Mouse (Mus musculus) left cerebral cortex, postnatal 4 days (tissue): ENCODE data around the gene Znrf1. TPM values are rescaled to one million over a fixed set of nuclear protein-coding genes. Genes with fewer than 3 reads are reported as not detected.
A peak's percentile ranks its signal among the peaks of the same experiment; 100 is the strongest.
"Not testable (repeated sequence)": the region's sequence is repeated elsewhere in the genome, so short reads cannot be mapped to it uniquely, and the experiment has no call there.

Experiments used
- DNase-seq: peaks from one replicate; pipeline ENCODE4 v3.0.0-alpha.2; 2022
- intact Hi-C: fragments of 180-260 bp; cut with DNase I; formaldehyde crosslinking; loops from one replicate; pipeline ENCODE4 v1.15.1; 2025
- total RNA-seq, 2 experiments: library from RNA; stranded (reverse); gene quantifications; 2 replicates each; pipeline ENCODE4 v1.2.3; 2021

Gene Znrf1
- total RNA-seq = 100 to 1,000 TPM; 191 to 204 TPM

DNA sequence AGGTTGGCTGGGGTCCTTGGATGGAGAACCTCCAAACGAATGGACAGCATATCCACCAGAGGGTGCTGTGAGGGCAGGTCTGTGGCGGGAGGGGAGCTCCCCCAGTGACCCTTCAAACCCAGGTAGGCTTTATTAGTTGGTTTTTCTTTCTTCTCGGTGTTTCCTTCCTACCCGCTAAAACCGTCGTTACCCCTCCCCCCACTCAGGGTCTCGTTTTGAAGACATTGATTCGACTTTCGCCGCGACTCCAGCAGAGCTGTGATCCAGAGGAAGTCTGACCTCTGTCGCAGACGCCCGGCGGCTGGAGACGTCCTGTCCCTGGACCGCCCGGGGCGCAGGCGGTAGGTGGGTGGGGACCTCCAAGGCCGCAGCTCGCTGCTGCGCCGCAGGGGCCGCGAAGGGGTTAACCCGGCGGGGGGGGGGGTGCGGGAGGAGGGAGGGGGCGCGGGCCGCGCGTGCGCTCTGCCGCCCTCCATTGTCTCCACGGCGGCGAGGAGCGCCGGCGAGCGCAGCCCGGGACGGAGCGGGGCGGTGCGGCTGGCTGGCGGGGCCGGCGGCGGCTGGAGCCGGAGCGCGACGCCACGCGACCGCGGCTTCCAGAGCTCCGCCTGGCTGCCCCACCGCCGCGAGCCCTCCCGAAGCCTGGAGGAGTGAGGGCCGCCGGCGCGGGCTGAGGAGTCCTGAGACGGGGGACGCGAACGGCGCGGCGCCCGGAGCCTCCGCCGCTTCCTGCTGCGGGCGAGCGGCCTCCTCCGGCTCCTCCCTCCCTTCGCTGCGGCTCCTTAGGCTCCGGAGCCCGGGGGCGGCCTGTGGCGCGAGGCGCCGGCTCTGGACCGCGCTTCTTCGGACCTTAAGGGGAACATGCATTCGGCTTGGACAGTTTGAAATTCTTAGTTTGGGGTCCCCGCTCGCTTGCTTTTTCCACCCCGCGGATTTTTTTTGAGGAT is at the start of gene Znrf1:
Znrf1 (plus strand) TSS at position 67 of the 947 bp plus-strand sequence.
- intact Hi-C loops = loop anchor here (5.0 kb wide), 1 partner anchor 91 kb away; no protein-coding TSS in a partner anchor
- DNase-seq = peak; percentile 76

DNA sequence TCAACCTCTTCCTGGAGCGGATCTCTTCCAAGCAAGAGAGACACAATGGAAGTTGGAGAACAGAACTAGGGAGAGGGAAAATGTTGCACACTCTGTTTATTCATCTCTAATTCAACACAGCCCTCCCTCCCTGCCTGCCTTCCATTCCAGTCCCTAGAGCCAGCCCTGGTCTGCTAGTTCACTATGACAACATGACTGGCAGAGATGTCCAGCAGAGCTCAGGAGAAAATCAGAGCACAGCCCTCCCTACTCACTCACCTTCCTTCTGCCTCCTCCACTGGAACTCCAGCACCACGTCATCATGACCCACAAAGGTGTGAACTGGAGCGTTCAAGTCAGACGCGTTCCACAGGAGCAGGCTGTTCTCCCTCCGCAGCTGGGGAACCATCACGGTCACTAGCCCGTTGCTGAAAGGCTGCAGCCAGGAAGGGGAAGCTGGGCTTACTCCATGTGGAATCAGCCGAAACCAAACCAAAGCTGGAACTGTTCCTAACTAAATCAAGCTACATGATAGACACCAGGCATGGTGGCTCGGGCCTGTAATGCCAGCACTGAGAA is 45.8 kb upstream of the Znrf1 start:
- intact Hi-C loops = no loop called here
- DNase-seq = no peak

DNA sequence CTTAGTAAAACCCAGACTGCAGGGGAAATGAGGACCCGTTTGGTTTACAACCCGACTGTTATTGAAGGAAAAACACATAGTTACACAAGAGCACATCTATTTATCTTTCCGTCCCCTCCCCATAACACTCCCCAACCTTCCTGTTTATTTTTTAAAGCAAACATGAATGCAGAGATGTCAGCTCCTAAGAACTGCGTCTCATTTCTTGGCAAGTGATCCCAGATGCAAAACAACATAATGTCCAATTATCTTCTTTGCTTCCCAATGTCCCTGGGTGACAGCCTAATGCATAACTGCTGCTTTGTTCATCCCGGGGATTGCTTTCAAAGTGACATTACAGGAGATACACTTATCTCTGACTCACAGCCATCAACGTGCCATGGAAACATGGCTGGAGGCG is 44.7 kb upstream of the Znrf1 start:
- intact Hi-C loops = no loop called here
- DNase-seq = no peak

DNA sequence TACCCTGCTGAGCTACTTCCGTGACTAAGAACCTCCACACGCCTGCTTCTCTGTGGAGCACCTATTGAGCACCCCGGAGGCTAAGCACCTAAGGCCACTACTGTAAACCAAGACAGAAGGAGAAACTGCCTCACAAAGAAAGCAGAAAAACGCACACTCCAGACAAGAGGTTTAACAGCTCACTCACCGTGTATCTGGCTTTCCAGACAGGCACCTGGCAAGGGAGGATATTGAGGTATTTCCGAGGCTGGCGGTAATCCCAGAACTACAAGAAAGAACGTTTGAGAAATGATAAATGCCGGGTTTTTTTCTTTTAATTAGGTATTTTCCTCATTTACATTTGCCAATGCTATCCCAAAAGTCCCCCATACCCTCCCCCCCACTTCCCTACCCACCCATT is 43.4 kb upstream of the Znrf1 start:
- DNase-seq = no peak
- intact Hi-C loops = no loop called here

DNA sequence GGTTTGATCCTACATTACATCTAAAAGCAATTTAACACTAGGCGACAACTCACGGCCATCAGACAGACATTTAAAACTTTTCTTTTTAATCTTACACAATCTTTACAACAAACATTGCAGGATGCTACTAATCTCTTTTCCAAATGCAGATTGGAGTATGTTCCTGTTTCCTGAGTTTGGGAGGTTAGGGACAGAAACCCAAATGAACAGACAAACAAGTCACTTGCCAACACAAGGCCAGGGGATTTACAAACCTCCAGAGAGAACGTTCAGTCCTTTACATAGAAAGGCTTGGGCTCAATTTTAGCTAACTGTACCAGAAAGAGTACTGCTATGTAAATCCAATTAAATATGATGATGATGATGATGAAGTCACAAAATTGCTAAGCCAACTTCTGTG is 42.7 kb upstream of the Znrf1 start:
- intact Hi-C loops = no loop called here
- no peak for DNase-seq

DNA sequence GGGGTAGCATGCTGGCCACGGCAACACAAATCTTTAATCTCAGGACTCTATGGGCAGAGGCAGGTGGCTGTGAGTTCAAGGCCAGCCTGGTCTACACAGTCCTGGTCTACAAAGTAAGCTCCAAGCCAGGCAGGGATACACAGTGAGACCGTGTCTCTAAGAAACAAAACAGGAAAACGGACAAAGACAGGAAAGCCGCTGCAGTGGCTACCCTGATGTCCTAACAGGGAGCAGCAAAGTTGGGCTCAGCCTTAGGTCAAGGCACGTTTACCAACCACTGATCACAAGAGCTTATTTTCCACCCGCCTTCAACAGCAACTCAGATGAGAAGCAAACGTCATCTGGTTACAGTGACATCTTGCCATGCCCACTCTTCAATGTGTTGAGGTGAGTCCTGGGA is 39.6 kb upstream of the Znrf1 start:
- DNase-seq = no peak
- intact Hi-C loops = no loop called here

DNA sequence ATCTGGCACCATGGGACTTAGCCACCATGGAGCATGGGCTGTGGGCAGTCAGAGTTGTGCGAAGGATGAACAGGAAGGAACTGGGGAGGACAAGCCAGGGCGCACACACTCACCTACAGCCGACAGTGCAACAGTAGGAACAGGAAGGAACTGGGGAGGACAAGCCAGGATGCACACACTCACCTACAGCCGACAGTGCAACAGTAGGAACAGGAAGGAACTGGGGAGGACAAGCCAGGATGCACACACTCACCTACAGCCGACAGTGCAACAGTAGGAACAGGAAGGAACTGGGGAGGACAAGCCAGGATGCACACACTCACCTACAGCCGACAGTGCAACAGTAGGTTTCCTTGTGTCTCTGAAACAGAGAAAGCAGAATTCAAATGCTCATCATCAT is 37.6 kb upstream of the Znrf1 start:
- intact Hi-C loops, DNase-seq: not testable (repeated sequence)

DNA sequence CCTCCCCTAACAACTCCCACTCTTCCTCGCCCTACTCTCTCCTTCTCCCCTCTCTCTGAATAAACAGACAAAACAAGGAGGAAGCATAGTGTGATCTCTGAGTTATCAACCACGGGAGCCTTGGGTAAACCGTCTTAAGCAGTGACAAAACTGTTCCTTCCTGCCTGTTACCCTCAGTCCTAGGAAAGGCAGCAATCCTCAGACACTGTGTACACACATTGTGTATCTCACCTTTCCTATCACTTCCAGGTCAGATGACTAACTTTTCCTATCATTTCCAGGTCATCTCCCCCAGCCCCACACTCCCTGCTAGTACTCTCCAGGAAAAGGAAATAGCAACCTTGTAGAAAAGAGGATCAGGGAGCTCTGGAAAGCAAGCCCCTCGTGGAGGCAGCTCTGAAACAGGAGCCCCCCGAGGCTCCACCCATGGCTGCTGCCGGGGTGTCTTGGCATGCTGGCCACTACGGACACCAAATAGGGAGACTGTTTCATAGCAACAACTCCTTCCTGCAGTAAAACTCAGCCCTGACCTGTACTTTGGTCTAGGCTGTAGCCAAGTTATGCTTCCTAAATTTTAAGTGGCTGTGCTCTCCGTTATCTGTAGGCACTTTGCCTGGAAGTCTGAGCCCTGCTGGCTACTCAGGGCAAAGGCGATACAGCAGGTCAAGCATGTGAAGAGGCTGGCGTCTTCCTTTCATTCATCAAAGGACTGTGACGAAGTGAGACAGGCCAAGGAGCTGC is 34.0 kb upstream of the Znrf1 start:
- no peak for DNase-seq
- intact Hi-C loops = no loop called here

DNA sequence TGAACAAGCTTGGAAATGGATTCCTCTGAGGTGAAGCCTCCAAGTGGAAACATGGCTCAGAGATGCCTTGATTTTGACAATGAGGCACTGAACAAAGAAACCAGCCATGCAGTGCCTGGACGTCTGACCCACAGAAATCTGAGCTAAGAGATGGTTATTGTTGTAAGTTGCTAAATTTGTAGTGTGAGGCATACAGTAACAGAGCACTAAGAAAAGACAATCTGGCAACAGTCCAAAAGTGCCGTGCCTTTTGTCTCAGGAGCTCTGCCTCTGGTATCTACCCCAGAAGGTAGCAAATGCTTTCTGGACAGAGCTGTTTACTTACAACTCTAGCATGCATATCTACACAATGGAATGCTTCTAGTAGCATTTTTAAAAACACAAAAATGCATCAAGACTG is 27.3 kb upstream of the Znrf1 start:
- DNase-seq = no peak
- intact Hi-C loops = no loop called here

DNA sequence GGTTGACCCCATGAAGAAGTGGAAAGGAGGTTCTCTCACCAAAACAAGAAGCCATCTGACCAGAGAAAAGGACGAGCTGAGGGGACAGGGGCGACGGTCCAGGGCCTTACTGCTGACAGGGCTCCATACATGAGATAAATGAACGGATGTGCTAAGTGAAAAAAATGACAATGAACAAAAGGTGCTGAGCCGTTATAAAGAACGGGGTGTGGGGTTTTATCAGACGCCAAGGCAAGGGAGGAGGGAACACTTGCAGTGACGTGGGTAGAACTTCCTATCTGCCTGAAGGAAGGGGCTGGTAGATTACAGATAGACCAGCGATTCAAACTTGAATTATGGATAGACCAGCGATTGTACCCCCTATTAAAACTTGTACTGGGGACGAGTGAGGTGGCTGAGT is 26.6 kb upstream of the Znrf1 start:
- intact Hi-C loops = no loop called here
- no peak for DNase-seq

DNA sequence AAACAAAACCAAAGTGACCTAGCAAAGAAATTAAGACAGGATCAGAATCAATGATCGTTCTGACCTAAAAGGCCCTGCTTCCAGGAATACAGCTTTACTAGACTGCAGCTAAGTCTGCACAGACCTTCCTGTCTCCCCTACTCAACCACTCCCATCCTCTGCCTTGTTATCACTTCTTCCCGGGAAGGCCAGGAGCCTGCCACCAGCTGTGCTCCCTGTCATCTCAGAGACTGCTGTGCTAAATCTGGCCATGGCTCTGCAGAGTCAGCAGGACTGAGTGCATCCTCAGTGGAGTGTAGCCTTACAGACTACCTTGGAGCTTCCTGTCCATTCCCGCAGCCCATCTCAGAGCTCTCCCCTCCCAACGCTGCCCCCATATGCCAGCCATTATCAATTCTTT is 25.5 kb upstream of the Znrf1 start:
- DNase-seq = no peak
- intact Hi-C loops = no loop called here

DNA sequence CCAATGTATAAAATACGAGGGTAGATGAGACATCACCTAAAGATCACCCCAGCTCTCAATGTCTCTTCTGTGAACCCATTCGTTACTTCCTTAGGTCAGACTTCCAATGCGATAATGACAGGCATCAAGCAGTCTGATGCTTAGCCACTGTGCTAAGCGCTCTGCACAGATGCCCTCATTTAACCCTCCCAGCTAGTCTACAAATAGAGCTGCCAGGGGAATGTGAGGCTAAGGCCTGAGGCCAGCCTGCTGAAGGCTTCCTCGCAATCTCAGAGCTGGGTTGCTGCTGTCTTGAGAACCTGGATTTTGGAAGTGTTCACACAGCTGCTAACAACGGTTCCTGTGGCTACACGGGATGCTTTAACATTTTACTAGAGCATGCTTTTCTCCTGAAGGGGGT is 23.0 kb upstream of the Znrf1 start:
- DNase-seq = no peak
- intact Hi-C loops = no loop called here

DNA sequence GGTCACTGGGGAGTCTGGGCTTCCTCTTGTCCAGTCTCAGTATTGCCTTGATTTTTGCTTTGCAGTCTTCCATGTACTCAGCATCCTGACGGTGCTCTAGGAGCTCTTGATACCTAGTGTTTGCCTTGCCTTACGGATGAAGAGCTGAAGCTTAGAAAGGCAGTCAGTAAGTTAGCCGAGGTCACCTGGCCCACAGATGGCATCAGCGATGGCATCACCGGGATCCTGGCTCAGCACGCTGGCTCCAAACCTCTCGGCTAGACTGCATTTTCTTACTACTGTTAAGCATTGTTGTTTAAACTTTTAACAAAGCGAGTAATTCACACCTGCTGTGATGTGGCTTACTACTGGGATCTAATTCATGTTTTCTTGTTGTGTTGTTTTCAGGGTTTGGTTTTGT is 22.5 kb upstream of the Znrf1 start:
- intact Hi-C loops = no loop called here
- DNase-seq = no peak

DNA sequence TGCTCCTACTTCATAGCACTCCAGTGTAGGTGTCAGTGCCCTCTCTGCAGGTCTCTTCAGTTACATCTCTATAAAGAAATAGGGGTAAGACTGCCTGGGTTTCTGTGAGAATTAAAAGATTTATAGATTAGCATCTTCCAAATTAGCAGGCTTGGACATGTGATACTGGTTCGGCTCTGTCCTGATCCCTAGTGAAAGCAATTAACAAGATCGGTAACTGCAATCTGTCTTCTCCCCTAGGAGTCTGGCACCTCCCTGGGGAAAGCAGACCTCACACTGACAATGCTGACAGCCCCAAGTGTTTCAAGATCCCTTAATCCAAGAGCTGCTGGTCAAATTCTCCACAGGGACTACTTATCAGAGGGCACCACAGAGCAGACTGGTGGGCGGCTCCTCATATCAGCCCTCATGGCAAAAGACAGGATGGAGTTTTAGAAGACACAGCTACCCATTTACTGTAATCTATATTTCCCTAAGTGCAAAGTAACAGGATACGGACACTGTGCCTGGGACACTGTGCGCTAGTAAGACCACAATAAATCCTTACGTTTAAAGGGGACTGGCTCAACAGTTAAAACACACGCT is 19.4 kb upstream of the Znrf1 start:
- intact Hi-C loops = no loop called here
- no peak for DNase-seq

DNA sequence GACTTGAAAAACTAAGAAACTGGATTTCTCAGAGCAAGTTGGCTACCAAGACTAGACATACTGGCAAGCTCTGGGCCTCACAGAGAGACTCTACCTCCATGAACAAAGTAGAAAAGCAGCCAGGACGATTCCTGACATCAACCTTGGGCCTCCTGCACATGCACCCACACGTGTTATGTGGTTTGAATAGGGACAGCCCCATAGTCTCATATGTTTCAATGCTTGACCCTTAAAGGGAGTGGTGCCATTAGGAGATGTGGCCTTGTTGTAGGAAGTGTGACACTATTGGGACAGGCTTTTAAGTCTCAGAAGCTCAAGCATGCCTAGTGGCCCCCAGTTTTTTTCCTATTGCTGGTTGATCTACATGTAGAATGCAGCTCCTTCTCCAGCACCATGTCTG is 18.4 kb upstream of the Znrf1 start:
- intact Hi-C loops = no loop called here
- no peak for DNase-seq

DNA sequence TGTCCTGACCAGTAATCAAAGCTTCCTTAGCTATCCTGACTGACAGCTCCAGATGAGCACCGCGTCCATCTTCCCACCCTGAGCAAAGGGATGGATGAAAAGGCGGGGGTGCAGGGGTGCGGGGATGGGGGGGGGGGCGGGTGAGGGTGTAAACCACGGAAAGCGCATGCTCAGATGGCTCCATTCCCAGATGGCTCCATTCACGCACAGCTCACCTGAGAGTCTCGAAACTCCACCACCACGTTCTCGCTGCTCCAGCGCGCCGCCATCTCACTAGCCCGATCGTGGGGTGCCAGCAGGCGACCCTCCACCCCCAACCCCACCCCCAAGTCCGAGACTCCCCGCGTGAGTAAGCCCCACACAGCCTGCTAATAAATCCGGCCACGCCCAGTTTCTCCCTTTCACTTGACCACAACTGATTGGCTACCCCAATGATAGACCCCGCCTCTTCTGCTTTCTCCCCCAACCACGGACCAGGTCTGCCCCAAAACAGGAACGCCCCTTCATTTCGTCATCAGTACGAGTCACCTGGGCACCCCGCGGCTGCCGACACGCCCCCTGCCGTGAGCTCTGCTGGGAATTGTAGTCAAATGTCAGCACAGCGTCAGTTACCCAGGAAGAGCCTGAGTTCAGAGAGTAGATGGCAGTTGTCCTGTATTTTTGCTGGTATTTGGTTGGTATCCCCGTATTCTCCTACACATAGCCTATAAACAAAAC is 14.0 kb upstream of the Znrf1 start, which contains the start of gene Wdr59:
Wdr59 (minus strand) TSS at position 380 of the 717 bp plus-strand sequence.
- intact Hi-C loops = no loop called here
- DNase-seq = peak; percentile 98

DNA sequence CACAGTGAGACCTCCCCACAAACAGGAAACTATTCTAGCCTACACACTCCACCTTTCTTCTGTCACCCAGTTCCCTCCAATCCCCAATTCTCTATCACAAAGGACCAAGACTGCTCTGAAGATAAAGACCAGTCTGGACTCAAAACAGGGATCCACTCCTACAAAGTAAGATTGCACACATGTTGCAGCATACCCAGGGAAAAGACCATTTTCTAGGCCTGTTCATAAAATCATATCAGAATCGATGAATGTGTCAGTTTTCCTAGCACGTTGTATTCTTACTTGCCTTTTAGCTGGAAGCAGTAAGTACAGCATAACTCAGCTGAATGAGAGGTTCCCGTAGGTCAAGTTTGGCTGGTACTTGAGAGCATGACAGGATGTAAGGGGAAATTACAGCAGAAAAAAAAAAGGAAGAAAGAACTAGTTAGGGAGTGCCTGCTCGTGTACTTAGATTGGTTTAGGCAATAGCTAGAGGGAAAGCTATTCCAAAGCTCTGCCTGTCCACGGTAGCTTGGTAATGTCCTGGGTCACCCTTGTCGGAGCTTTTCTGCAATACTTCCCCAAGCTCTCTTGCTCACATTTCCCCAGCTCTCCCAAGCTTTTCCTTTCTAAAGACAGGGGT is 9.4 kb upstream of the Znrf1 start:
- intact Hi-C loops = no loop called here
- DNase-seq = no peak

DNA sequence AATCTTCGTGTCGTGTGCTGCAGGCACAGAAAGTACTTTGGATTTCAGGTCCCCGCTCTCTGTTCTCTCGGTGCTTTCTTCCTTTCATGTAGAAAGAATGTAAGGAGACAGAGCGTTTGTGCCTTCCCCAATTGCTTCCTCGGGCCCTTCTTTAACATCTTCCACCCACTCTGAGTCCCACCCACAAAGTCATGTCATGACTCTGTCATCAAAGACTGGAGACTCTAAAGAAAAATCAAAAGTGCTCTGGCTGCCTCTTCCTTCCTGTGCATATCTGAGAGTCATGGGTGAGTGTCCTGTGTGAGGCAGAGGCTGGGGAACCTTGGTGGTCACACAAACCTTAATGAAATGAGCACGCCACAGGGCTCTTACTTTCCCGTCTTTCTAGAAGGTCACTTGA is 8.7 kb upstream of the Znrf1 start:
- DNase-seq = no peak
- intact Hi-C loops = no loop called here

DNA sequence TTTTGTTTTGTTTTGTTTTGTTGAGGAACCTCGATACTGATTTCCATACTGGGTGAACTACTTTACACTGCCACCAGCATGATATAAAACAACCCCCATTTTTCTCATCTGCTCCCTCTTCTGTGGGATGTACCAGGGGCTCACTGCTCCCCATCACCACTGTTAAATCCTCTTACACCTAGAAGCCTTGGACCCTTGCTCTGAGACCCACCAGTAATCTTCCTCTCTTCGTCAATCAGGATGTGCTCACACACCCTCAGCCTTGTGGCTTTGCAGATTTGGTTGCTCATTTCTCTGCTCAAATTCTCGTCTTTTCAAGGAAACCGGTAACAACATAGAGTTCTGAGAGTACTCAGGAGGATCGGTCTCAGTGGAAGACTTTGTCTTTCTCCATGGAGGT is 7.8 kb upstream of the Znrf1 start:
- intact Hi-C loops = no loop called here

DNA sequence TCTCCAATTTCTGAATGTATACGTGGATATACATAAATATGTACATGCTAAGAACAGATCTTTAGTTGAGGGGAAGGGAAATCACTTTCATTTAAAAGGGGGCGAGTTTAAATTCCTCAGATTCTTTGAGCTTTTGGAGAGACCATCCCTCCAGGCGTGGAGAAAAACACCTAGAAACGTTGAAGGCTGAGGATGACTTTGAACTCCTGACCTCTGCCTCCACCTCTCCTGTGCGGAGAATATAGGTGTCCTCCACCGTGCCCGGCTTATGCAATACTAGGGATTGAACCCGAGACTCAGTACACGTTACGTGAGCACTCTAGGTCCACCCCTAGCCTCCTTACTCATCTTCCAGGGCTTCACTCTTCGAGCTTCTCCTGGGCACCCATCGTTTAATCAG is 4.7 kb upstream of the Znrf1 start:
- intact Hi-C loops = no loop called here

More for the DNA sequence above, 7.8 kb upstream of the Znrf1 start:
- no peak for DNase-seq

More for the DNA sequence above, 4.7 kb upstream of the Znrf1 start:
- no peak for DNase-seq
